Mouse (Mus musculus): ENCODE measurements around the gene Tmem30a. TPM values are rescaled to one million over a fixed set of nuclear protein-coding genes. Genes with fewer than 3 reads are reported as not detected.

The Tmem30a gene
- polyA plus RNA-seq, 3 experiments from 2014 or later: 46.2 to 64.8 (median 46.9) TPM

- peak; percentile 62 for ATAC-seq
Observed at GRCm38 (mm10) chr9:79795076-79795475, 1.8 kb upstream of the Tmem30a start.

- ATAC-seq: no peak
Observed at GRCm38 (mm10) chr9:79785794-79786085, 7.6 kb downstream of the Tmem30a start.

DNA sequence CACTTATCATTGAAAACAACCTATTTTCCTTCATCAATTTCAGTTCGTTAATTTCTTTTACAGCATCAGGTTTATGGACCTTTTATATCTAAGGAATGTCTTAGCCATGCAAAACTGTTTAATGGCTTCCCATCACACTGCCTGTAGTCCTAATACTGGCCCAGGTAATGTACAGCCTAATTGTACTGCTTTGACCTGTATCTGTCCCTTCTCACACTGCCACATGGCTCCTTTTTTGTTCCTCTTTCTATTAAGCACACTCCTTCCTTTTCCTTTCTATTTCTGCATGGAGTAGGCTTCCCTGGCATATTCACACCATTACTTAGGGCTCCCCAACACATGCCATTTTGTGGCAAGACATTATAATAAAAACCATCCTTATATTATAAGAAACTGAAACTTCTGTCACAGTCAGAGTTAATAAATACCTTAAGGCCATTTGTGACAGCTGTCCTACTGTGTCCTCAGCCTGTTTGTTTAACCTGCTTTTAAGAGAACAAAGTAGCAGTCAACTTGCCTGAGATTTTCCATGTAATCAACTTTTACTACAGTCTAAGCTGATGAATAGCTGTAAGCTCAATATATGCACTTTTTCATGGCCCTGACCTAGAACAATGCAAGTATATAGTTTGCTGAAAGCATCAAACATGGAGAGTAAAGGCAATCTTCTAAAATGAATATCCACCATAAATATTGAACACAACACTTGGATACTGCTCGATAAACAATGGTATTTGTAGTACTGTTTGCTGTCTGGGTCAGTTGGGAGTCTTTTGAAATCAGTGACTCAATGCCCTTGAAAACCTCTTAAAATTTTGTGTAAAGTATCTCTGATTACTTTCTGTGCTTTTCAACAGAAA lies 8.1 kb downstream of the Tmem30a start:
- no peak for ATAC-seq

DNA sequence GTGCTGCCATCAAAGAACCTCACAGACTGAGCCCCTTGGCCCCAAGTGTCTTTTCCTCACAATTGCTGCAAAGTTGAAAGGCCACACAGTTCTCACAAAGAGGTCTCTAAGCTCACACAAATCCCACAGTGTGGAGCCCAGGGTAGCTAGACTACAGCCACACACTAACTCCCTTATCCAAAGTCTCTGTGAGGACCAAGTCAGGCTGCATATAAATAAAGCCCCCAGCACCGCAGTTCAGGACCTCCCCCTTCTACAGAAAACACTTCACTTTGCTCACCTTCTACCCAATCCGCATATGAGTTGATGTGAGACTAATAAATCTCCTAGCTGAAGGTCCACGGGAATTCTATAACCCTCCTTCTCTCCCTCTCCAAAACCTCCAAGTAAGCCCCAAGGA lies 8.9 kb downstream of the Tmem30a start:
- no peak for ATAC-seq

GRCm38 (mm10) chr9:79779354-79779753 lies 14.0 kb downstream of the Tmem30a start:
- peak; percentile 80 for ATAC-seq

- no peak for ATAC-seq
Observed at GRCm38 (mm10) chr9:79766991-79767545, 26.2 kb downstream of the Tmem30a start.

DNA sequence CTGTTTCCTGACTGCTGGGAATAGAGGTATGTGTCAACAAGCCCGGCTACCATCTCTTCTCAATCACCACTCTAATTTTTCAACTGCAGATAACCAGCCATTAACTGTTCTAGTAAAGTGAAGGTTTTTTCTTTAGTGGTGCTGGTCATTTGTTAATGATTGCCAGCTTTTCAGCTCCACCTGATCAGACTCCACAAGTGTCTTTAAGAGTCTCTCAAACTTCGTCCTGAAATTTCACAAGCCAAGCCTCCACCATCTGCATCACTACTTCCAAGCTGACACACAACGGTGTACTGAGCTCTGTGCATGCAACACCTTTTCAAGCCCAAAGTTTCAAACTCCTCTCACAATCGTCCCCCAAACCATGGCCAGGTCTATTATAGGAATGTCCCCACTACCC lies 28.0 kb downstream of the Tmem30a start:
- no peak for ATAC-seq

- ATAC-seq: no peak
Observed at GRCm38 (mm10) chr9:79762519-79762918, 30.8 kb downstream of the Tmem30a start.

- ATAC-seq: peak; percentile 42
Observed at GRCm38 (mm10) chr9:79760076-79760475, 33.2 kb downstream of the Tmem30a start.

DNA sequence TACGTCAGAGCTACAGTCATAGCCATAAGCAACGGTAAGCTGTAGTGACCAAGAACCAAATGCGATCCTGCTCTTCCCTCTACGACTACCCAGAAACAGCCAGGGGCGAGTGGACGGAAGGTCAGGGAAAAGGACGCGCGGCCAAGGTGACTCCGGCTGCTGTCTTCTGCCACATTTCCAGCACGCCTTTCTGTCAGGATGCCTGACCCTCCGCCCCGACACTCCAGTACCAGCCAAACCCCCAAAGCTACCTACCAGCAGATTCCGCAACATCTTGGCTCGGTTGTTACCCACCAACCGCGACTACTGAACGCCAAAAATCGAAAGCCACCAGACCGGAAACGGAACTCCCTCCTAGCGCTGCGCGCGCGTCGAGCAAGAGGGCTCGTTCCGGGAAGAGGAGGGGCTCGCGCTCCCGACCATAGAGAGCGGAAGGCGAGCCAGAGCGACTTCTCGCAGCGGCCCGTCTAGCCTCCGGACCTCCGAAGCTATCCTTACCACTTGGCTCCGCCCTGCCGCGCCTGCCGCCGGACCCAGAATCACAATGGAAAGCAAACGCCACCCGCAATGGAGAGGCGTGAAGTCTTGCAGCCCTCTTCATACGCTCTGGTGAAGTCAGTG lies 33.8 kb downstream of the Tmem30a start, which contains the start of gene Cox7a2:
Cox7a2 (minus strand) TSS at position 494 of the 621 bp plus-strand sequence.
- peak; percentile 94 for ATAC-seq

- no peak for ATAC-seq
Observed at GRCm38 (mm10) chr9:79755311-79755710, 38.0 kb downstream of the Tmem30a start.

DNA sequence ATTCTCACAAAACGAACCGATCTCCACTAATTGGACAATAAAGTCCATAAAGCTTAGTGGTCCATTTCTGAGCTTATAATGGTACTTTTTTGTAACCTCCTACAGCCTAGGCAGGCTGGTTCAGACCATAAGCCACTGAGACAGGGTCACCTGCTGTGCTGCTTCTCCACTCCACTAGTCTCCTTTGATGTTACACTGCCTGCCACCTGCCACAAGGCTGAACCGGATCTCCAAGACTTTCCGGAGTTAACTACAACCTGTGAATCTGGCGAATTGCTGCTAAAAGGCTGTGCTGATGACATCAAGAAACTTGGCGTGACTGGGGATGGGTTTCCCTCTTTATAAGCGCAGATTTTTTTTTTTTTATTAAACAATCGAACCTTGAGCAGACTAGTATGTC lies 41.5 kb downstream of the Tmem30a start:
- no peak for ATAC-seq

DNA sequence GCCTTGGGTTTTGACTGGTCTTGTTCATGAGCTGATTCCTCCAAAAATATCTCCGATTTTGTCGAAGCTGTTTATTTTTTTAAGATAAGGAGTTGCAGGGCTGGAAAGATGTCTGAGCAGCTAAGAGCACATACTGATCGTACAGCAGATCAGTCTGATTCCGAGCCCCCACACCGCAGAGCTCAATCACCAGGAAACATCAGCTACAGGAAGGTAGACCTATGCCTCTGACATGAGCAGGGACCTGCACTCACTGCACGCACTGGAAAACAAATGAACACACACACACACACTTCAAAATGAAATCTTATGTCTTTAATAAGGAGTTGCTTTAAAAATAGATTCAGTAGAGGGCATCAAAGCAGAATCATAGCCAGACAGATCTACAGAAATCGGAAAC lies 42.6 kb downstream of the Tmem30a start:
- ATAC-seq: no peak

DNA sequence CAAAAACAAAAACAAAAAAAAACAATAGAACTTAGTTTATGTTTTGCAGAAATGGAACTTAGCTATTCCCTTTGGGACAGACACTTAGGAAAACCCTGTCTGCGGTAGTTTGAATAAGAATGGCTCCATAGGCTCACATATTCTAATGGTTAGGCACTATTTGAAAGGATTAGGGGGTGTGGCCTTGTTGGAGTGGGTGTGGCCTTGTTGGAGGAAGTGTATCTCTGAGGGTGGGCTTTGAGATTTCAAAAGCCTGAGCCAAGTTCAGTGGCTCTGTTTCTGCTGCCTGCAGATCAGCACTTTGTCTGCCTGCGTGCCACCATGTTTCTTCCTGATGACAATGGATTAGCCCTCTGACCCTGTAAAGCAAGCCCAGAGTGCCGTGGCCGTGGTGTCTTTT lies 48.3 kb downstream of the Tmem30a start:
- ATAC-seq: no peak

GRCm38 (mm10) chr9:79735608-79736007 lies 57.7 kb downstream of the Tmem30a start:
- ATAC-seq: no peak

DNA sequence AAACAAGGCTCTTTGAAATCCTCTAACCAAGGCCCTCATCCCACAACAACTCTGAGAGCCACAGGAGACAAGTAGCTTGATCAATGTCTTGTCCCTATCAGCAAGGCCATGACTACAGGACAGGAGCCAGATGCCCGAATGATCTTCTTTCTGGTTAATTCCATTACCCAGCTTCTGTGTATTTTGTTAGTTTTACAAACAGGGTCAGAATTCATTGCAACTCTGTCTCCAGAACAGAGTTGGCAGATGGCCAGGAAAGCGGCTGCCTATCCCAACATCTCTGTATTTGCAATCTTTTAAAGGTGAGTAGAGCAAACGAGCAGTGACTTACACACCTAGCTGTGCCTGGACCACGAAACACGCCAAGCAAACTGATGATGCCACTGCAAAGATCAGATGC lies 63.0 kb downstream of the Tmem30a start:
- ATAC-seq: no peak

DNA sequence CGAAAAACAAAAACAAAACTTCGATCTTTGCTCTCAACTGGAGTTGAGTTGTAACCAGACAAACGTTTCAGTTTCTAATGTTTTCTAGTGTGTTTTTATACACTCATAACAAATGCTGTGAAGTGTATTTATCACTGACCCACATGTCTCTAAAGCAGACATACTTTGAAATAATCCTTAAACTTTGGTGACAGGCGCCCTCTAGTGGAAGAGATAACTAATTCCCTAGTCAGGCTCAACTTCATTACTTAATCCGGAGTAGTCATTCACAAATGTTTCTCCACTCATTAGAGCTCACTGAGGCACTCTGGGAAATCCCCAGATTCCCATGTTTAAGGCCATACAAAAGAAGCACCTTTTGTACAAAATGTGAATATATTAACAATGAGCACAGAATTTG lies 70.2 kb downstream of the Tmem30a start:
- ATAC-seq: no peak

GRCm38 (mm10) chr9:79721056-79721455 lies 72.3 kb downstream of the Tmem30a start:
- no peak for ATAC-seq

- ATAC-seq: no peak
Observed at GRCm38 (mm10) chr9:79720143-79720542, 73.2 kb downstream of the Tmem30a start.

GRCm38 (mm10) chr9:79719451-79719850 lies 73.9 kb downstream of the Tmem30a start:
- ATAC-seq: no peak
